Mouse (Mus musculus): ENCODE data around the gene Ikzf1.

GRCm38 (mm10) chr11:11730062-11730461 is 45.3 kb downstream of the Ikzf1 start:
- TF ChIP-seq MYOD1 (IDR thresholded peaks at IDR 0.05; ENCODE audit: control insufficient read depth, insufficient read length, low read depth): no peak
- TF ChIP-seq CTCF (IDR thresholded peaks at IDR 0.05; ENCODE audit: control insufficient read depth, insufficient read depth, insufficient read length): no peak
- no peak for TF ChIP-seq MAX (IDR thresholded peaks at IDR 0.05)
- no peak for TF ChIP-seq USF1 (IDR thresholded peaks at IDR 0.05; ENCODE audit: low read depth)
- no peak for TF ChIP-seq FOSL1 (IDR thresholded peaks at IDR 0.05; ENCODE audit: insufficient read depth, low read length, poor library complexity, severe bottlenecking)
- no peak for TF ChIP-seq MYOG (IDR thresholded peaks at IDR 0.05; ENCODE audit: control insufficient read depth, extremely low read depth, insufficient read length)
- no peak for TF ChIP-seq CEBPB (IDR thresholded peaks at IDR 0.05; ENCODE audit: low read depth)

Data from C2C12 (cell line).